Mouse (Mus musculus) right cerebral cortex, postnatal 14 days (tissue): ENCODE data around the gene Meiob.

Source experiments
- DNase-seq: peaks from one replicate; pipeline ENCODE4 v3.0.0; 2022

The Meiob gene

DNA sequence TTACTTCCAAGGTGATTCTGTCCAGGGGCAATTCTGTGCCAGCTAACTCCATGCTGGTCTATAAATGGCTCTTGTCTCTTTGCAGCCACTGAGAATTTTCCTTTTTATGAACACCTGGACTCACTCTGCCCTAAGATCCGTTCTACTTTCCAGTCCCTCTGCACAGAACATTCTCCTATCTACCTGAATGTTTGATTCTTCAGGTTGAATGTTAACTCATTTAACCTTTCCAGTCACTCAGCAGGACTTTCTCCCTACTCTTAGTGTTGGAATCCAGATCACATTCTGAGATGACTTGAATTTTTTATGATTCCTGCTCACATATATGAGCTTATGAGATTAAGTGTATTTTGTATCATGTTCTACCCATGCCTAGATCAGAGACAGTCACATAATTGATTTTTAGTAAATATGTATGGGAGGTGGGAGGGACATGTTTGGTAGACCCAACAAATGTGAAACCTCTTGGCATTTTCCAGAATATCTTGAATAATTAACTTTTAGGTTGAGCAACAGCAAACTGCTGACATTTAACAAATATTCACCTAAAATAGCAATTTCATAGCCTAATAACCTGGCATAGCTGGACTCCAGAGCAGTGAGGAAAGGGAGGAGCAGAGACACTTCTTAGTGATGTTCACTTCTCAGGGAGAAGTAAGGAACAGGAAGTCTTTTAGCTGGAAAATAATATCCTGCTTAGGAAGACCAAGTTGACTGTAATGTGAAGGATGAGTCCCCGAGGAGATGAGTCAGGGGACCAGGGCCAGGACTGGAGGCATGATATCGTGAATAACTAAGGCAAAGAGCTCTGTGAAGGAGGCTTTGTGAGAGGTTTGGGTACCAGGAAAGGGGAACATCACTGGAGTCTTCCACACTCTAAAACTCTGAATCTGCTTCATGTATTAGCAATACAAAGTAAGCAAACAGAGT lies 17.5 kb downstream of the Meiob start:
- no peak for DNase-seq

DNA sequence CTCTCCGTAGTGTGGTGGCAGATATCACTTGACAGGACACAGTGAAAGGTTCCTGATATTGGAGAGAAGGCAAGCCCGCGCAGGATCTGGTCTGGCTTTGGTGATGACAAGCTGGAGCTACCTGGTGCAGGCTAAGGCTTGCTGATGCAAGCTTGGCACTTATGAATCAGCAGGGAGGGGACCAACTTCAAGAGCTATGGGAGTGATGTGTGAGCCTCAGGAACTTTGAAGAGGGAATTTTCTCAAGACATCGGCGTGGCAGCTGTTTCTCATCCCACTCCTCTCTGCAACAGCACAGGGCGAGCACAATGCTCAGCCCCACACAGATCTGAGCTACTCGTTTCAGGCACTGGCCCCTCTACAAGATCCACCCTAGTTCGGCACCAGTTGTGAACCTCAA lies 35.8 kb downstream of the Meiob start, which contains the start of gene Hagh:
Gene Hagh (plus strand): TSS at position 302 of the 400 bp plus-strand sequence.
- no peak for DNase-seq

DNA sequence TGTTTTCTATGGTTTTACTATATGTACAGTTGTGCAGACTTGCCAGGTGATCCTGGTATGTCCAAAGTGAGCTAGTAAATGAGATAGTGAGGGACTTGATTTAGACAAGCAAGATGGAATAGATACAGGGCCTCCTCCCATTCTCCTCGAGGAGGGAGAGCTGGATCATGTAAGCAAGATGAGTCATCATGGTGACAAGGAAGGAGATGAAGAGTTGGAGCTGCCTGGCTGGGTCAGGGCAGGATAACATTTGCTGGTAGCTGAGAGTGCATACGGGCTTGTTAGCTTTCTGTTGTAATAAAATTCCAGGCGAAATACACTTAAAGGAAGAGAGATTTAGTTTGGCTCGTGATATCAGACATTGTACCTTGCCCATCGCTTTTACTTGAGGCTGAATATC lies 36.3 kb downstream of the Meiob start:
- no peak for DNase-seq

DNA sequence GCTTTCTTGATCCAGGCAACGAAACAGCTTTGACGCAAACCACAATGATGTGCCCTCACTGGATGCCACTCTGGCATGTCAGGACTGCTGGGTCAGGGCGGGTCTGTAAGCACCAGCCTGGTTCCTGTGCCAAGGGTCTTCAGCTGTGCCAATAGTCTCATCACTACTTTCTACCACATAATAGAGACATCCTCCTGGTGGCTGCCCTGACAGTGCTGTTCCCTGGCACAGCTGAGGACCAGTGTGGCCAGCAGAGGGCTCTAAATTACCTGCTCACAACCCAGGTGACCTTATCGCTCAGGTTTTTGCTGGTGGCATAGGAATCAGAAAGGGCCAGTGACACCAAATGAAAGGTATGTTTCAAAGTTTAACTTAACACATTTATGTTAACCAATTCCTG lies 37.0 kb downstream of the Meiob start:
- DNase-seq = no peak

DNA sequence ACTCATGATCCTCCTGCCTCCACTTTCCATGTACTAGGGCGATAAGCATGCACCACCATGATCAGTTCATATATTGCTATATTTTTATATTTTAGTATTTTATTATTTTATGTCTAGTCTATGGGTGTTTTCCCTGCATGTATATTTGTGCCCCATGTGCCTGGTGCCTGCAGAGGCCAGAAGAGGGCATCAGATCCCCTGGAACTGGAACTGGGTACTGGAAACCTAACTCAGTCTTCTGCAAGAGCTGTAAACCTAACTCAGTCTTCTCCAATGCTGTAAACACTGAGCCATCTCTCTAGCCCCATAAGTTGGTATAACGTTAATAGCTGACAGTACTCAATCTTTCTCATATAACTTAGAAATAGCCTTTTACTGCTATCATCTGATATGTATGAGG lies 38.5 kb downstream of the Meiob start:
- no peak for DNase-seq

DNA sequence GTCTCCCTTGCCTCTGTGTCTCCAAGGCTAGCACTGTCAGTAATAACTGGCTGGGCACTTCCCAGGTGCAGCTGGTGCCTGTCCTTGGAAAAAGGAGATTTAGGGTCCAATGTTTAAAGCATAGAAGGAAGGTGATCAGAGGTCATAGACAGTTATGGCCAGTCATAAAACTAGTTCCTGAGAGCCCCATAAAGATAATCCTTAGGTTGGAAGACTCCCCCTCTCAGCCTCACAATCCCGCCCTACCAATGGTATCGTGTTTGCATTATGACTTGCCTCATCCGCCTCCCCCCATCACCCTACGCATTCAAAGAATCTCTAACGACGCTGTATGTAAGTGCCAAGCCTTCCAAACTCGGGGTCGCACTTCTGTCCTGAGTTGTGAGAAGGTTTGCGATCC lies 40.4 kb downstream of the Meiob start:
- no peak for DNase-seq

DNA sequence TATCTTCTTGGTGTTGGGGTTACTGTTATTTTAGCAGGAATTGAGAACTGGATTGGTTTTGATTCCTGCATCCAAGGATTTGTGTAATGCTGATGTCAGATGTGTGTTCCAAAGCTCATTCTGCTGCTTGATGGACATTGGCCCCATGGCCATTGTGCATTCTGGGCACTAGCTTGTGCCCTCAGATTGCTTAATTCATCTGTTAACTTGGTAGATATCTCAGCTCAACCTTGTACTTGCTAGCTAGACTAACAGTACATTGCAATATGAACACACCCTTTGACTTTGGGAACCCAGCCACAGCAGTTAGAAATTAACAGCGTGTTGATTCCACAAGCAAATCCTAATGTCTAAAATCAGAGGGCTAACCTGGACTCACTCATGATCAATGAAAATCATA lies 43.3 kb downstream of the Meiob start:
- no peak for DNase-seq

DNA sequence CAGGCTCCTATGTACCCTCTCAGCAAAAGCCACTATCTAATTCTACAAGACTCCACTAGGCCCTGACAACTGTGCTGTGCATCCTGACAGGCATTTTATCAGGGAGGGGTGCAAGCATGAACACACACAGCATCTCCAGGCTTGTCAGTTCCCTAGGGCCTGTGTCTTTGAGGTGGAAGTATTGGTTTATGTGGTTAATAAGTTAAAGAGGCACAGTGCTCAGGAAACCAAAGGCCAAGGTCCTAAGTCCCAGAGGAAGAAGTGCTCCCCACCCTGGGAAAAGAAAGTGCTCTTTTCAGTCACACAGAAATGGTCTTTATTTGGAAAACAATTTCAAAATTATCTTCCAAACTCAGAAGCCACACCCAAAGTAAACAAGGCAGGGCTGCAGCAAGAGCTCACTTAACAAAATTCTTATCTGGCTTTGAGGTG lies 44.5 kb downstream of the Meiob start:
- DNase-seq = no peak

DNA sequence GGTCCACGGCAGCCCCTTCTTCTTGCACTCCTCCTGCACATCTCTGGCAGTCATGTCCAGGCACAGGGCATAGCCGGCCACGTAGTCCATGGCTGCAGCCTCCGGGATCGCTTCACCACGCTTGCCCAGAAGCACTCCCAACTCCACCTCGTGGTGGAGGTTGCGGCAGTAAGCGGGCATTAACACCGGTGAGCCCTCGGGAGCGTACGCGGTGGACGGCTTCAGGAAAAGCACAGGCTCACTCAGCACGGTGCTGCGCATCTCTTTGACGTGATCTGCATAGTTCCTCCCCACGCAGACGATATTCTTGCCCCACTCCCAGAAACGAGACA lies 45.6 kb downstream of the Meiob start:
- DNase-seq = no peak

DNA sequence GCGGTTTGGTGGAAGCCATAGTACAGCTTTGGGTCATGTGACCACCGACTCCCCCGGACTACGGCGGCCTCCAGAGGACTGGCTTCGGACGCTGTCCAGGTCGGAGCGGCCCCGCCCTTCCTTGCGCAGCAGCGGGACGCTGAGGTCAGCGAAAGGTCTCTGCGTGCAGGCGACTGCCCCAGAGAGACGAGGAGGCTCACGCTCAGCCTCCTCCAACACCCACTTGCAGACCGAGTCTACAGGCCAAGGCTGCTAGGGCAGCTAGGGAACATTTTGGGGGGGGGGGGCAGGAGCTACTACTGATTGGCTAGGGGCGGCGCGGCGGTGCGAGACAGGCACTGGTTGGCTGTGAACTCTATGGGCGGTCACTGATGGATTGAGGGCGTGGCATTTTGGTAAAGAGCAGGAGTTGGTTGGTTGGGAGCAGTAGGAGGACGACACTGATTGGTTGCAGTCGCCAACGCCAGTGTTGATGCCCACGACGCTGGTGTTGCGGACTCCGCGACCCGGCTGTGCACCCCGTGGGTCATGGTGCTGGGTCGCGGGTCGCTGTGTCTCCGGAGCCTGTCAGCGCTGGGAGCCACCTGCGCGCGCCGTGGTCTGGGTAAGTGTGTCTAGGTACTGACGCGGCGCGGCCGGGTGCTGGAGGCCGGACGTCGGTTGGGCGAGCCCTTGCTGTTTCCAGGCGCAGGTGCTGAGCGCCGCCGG lies 46.1 kb downstream of the Meiob start, which contains the start of gene Fahd1:
Gene Fahd1 (minus strand): TSS at position 300 of the 708 bp plus-strand sequence.
- peak; percentile 91 for DNase-seq

DNA sequence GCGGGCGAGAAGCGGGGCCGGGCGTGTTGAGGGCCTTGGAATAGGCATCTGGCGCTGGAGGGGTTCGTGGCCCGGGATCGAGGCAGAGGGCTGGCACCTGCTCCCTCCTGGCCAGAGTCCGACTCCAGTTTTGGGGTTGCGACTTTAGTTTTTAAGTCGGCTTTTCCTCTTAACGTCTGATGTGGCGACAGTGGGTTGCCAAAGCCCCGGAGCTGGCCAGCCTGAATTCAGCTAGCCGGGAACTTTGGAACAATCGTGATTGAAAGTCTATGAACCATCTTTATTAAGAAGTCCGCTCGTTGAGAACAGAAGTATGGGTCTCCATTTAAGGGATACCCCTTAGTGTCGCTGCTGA lies 46.7 kb downstream of the Meiob start:
- DNase-seq = no peak

DNA sequence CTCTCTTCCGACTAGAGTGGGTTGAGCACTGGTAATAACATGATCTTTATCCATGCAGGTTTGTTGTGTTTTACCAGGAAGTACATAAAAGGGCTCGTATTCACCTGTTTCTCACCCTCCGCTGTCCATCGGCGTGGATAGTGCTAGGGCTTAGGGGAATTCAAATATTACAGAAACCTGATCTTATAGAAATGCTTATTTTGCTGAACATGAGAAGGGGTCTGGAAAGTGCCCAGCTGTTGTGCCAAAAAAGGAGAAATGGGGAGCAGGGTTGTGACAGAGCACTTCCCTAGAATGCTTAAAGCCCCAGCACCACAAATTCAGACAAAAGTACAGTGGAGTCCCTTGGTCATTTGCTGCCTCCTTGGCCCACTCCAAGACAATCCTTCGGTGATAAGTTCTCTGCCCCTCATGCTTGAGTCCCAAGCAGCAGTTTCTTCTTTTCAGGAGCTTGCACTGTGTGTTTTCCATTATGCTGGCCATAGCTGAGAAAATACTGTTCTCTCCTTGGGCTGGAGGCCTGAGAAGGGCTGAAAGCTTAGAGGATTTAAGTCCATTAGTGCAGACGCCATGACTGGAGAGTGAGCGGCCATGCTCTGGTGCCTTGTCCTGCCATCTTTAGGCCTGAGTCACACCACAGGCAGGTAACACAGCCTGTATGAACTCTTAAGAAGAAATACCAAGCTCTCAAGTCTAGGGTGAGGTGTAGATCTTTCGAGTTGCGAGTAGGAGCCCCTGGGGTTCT lies 47.5 kb downstream of the Meiob start:
- no peak for DNase-seq

DNA sequence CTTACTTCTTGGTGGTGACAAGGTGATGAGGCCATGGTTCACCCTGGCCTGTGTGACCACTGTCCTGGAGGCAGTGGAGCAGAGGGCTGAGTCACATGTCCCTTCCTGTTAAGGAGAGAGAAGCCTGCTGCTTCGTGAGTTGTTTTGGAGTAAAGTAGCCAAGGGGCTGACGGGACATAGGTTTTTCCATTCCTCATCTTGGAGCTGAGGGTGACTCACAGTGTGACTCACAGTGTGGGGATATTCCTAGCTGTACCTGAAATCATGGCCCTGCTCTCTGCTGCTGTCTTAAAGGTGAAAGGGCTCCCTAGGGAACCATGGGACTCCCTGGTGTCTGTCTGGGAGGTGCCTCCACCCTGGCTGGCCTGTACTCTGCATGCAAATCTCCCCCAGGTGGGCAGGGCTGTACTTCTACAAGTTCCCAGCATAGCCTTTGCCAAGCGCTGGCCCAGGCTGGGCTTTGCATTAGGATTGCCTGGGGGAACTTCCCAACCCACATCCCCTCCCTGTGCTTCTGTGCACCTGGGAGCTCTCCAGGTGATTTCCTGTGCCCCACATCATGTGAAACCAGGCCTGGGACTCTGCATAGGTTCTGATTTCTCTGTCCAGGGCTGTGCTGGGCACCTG lies 51.9 kb downstream of the Meiob start:
- DNase-seq = no peak

DNA sequence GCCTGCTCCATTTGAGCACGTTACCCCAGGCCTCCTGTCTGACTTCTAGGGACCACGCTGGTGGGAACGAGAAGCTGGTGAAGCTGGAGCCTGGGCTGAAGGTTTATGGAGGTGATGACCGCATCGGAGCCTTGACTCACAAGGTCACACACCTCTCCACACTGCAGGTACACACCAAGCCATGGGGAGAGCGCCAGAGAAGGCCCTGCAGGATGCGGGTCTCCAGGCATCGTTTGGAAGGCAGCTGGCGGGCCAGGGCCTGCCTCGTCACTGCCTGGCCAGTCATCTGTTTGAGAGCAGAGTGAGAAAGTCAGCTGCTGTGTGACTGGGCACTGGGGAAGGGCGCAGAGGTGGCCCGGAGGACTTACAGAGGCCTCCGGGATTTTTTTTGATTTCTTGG lies 52.5 kb downstream of the Meiob start:
- DNase-seq = no peak

DNA sequence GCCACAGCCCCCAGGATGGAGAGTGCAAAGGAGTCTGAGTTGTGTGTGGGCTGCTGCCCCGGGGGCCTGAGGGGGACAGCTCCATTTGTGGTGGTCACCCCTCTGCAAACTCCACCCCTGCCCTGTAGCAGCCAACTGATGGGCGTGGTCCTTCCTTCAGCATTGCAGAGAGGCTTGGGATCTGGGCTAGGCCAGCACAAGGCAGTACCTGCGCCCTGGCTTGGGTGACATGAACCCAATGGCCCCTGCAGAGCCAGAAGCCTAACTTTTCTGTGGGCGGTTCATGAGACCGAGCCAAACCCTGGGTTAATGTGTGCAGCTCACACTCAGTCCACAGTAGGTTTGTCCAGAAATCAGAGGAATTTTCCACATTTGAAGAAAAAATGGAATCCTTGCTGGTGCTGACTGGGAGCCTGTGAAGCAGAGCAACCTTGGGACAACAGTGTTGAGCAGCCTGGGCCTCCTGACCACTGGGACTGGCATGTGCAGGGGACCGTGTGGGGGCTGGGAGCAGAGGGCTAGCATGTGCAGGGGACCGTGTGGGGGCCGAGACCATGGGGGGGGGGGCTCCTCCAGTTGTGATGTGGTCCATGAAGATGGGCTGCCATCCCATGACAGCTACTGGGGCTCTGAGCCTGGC lies 53.9 kb downstream of the Meiob start:
- no peak for DNase-seq

DNA sequence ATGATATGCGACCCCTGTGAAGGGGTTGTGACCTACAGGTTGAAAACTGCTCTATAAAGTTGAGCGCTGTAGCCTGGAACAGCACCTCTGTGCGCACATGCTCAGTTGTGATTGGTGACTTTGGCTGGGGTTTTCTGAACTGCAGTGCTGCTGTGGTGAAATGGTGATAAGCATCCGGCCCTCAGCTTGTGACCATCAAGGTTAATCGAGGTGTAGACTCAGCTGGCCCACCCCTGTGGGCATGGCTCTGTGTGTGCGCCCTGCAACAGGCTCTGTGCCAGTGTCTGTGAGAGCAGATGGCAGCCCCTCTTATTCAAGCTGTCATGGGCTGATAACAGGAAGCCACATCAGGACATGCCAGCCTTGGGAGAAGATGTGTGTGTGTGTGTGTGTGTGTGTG lies 54.9 kb downstream of the Meiob start:
- DNase-seq = no peak

DNA sequence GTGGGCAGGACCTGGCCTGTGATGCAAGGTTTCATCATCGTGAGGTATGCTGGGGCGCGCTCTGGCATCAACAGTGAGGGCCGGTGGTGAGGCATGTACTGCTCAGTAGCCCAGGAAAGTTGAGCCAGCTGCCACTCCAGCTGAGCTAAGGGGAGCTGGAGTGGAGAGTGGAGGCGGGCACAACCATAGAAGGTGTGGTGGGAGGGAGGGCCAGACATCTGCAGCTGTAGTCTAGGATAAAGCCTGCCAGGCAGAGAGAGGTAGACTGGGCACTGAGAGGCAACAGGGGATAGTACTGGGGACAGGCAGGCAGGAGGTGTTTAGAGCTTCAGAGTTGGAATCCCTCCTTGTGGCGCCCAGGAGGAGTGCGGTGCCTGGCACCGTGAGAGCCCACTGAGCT lies 56.0 kb downstream of the Meiob start:
- no peak for DNase-seq

DNA sequence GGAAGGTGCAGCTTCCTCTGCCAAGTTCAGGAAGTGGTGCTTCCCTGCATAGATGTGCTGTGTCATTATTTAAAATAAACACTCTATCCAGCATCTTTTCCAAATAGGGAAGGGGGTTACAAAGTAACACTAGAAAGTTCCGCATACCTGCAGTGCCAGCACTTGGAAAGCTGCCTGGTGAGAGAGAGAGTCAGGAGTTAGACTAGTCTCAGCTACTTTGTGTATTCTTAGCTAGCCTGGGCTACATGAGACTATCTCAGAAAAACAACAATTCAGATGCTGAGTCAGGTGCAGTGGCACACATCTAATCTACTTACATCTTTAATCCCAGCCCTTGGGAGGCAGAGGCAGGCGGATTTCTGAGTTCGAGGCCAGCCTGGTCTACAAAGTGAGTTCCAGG lies 57.7 kb downstream of the Meiob start:
- no peak for DNase-seq

DNA sequence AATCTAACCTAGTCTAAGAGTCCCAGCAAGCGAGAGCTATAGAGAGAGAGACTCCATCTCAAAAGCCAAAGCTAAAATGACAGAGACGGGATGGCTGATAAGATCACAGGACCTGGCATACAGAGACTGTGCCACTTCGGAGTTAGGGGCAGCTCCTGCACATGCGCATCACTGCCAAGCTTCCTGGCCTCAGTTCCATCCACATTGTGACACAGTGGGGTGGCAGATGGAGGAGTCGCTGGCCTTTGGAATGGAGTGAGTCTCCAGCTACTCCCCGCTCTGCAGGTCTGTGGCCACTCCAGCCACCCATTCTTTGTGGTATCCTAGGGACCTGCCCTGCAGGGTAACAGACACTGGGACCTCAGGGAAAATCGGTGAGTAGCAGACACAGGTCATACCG lies 61.7 kb downstream of the Meiob start, which contains the start of gene Igfals:
Gene Igfals (plus strand): TSS at position 222 of the 400 bp plus-strand sequence.
- DNase-seq = no peak

DNA sequence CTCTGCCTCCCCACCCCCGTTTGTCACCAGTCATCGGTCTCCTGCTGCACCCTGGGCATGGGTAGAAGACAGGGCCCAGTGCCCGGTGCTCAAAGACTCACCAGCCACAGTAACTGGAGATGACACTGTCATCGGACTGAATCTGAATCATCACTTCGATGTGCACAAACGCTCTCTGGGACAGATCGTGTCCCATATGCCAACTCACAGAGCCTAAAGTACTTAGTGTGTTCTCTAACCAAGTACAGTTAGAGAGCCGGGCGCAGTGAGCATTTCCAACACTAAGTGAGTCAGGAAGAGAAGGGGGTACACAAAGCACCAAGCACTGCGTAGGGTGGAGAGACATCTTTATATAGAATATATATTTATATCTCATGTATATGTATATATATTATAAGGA lies 63.8 kb downstream of the Meiob start:
- DNase-seq = no peak

DNA sequence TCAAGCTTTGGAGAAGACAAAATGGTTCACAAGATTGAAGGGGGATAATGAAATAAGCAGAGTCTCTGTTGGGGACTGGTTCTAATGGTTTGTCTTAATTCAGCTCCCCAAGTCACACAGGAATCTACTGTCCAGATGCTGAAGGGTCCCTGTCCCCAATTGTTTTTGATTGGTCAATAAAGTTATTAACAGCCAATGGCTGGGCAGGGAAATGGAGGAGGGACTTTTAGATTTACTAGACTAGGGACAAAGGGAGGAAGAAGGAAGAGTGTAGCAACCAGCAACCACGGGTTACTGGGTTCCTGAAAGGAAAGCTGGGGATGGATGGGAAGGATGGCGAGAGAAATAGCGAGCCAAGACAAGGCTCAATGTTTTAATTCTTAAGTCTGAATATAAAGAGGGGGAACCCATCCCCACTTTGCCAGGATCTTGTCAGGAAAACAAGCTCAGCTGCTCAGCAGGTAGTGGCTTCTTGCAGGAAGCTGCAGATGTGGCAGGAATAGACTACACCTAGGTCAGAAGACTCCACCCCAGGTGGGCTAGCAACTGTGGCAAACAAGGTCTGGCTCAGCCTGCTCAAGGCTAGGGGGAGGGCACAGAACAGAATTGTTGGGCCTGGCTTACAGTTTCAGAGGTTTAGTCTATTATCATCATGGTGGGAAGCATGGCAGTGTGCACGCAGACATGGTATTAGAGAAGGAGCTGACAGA lies 69.8 kb downstream of the Meiob start:
- DNase-seq = no peak

DNA sequence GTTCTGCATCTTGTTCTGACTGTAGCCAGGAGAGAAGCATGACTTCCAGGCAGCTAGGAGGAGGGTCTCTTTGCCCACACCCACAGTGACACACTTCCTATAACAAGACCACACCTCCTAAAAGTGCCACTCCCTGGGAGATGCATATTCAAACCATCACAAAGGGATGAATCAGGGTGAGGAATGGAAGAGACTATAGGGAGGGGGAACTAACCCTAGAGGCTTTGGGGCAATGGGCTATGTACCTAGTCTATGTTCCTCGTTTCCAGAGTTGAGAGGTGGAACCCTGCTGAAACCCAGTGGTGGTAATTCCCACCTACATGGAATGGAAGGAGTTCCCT lies 70.3 kb downstream of the Meiob start:
- no peak for DNase-seq
